Mouse (Mus musculus): ENCODE measurements at regions not wholly inside any gene's neighbourhood (a gene's known extent, or its start where the extent isn't known, plus 50 kb on each side); places are given as distances from the start of the nearest gene placed in this dataset.

- no peak overlapping the region for H3K4me3 ChIP-seq (replicated peaks)
- H3K36me3 ChIP-seq: no peaks in the 10 kb centered on the region
- no peaks in the 10 kb centered on the region for H3K4me1 ChIP-seq
- no peaks in the 10 kb centered on the region for H3K9me3 ChIP-seq (replicated peaks)
- H3K4me2 ChIP-seq (replicated peaks): no peak overlapping the region
- H3K27me3 ChIP-seq: no peaks in the 10 kb centered on the region
- no peak overlapping the region for H3K9ac ChIP-seq
- H3K27ac ChIP-seq (replicated peaks): no peak overlapping the region
- WGBS: 82% methylated on average over 10 of the region's 10 CpGs
- ATAC-seq (ENCODE audit: insufficient number of reproducible peaks, low FRiP score, low TSS enrichment, low read depth): no peak
These were observed 138.7 kb upstream of the Dnajc19 start for GRCm38 (mm10) chr3:34219741-34220310.

GRCm38 (mm10) chr3:34219096-34219495 is 138.0 kb upstream of the Dnajc19 start:
- no peak overlapping the region for H3K4me3 ChIP-seq (replicated peaks)
- ATAC-seq (ENCODE audit: insufficient number of reproducible peaks, low FRiP score, low TSS enrichment, low read depth): no peak
- 66% methylated on average over 2 of the region's 2 CpGs for WGBS

GRCm38 (mm10) chr3:34217911-34218310 is 136.8 kb upstream of the Dnajc19 start:
- H3K4me1 ChIP-seq: no peaks in the 10 kb centered on the region
- no peak overlapping the region for H3K4me2 ChIP-seq (replicated peaks)
- H3K9ac ChIP-seq: no peak overlapping the region
- H3K27ac ChIP-seq (replicated peaks): no peak overlapping the region
- no peak for ATAC-seq (ENCODE audit: insufficient number of reproducible peaks, low FRiP score, low TSS enrichment, low read depth)
- no peaks in the 10 kb centered on the region for H3K27me3 ChIP-seq
- WGBS: 63% methylated on average over 4 of the region's 4 CpGs
- H3K4me3 ChIP-seq (replicated peaks): no peak overlapping the region
- no peaks in the 10 kb centered on the region for H3K9me3 ChIP-seq (replicated peaks)
- no peaks in the 10 kb centered on the region for H3K36me3 ChIP-seq

More at GRCm38 (mm10) chr3:34219096-34219495, 138.0 kb upstream of the Dnajc19 start:
- no peak overlapping the region for H3K4me2 ChIP-seq (replicated peaks)
- H3K36me3 ChIP-seq: no peaks in the 10 kb centered on the region
- H3K27ac ChIP-seq (replicated peaks): no peak overlapping the region
- H3K9ac ChIP-seq: no peak overlapping the region
- no peaks in the 10 kb centered on the region for H3K4me1 ChIP-seq
- no peaks in the 10 kb centered on the region for H3K27me3 ChIP-seq
- H3K9me3 ChIP-seq (replicated peaks): no peaks in the 10 kb centered on the region

- no peaks in the 10 kb centered on the region for H3K4me1 ChIP-seq
- H3K36me3 ChIP-seq: no peaks in the 10 kb centered on the region
- ATAC-seq (ENCODE audit: insufficient number of reproducible peaks, low FRiP score, low TSS enrichment, low read depth): no peak
- H3K27me3 ChIP-seq: no peaks in the 10 kb centered on the region
- H3K9ac ChIP-seq: no peak overlapping the region
- H3K4me3 ChIP-seq (replicated peaks): no peak overlapping the region
- 75% methylated on average over 6 of the region's 6 CpGs for WGBS
- H3K4me2 ChIP-seq (replicated peaks): no peak overlapping the region
- no peaks in the 10 kb centered on the region for H3K9me3 ChIP-seq (replicated peaks)
- no peak overlapping the region for H3K27ac ChIP-seq (replicated peaks)
These were observed 133.1 kb upstream of the Dnajc19 start for GRCm38 (mm10) chr3:34214233-34214632.

- no peak for ATAC-seq (ENCODE audit: insufficient number of reproducible peaks, low FRiP score, low TSS enrichment, low read depth)
- 84% methylated on average over 3 of the region's 3 CpGs for WGBS
- no peak overlapping the region for H3K4me2 ChIP-seq (replicated peaks)
- H3K4me1 ChIP-seq: no peaks in the 10 kb centered on the region
- no peaks in the 10 kb centered on the region for H3K36me3 ChIP-seq
- H3K9me3 ChIP-seq (replicated peaks): no peaks in the 10 kb centered on the region
- no peak overlapping the region for H3K9ac ChIP-seq
- H3K4me3 ChIP-seq (replicated peaks): no peak overlapping the region
- no peaks in the 10 kb centered on the region for H3K27me3 ChIP-seq
- H3K27ac ChIP-seq (replicated peaks): no peak overlapping the region
These were observed 125.3 kb upstream of the Dnajc19 start for GRCm38 (mm10) chr3:34206454-34206853.

- Histone ChIP-seq H3K27ac (replicated peaks) (no peak overlapping the region), H3K4me1 (no peaks in the 10 kb centered on the region), H3K36me3 (no peaks in the 10 kb centered on the region), H3K4me3 (replicated peaks) (no peak overlapping the region), H3K4me2 (replicated peaks) (no peak overlapping the region), H3K27me3 (peaks cover 24% of the 10 kb centered on the region), H3K9me3 (replicated peaks) (no peaks in the 10 kb centered on the region), H3K9ac (no peak overlapping the region)
- peak; percentile 39; the same call in 1 of the 2 replicates for ATAC-seq (ENCODE audit: insufficient number of reproducible peaks, low FRiP score, low TSS enrichment, low read depth)
- WGBS: 29% methylated on average over 8 of the region's 8 CpGs
These were observed 117.1 kb upstream of the Dnajc19 start for GRCm38 (mm10) chr3:34198228-34198627.

- H3K4me3 ChIP-seq (replicated peaks): no peak overlapping the region
- no peak for ATAC-seq (ENCODE audit: insufficient number of reproducible peaks, low FRiP score, low TSS enrichment, low read depth)
These were observed 116.0 kb upstream of the Dnajc19 start for GRCm38 (mm10) chr3:34197163-34197455.

GRCm38 (mm10) chr3:34196451-34197162 is 115.5 kb upstream of the Dnajc19 start:
- no peak overlapping the region for H3K4me2 ChIP-seq (replicated peaks)
- no peak for ATAC-seq (ENCODE audit: insufficient number of reproducible peaks, low FRiP score, low TSS enrichment, low read depth)

More at GRCm38 (mm10) chr3:34197163-34197455, 116.0 kb upstream of the Dnajc19 start:
- Histone ChIP-seq H3K36me3 (no peaks in the 10 kb centered on the region), H3K9ac (no peak overlapping the region), H3K9me3 (replicated peaks) (no peaks in the 10 kb centered on the region), H3K4me2 (replicated peaks) (no peak overlapping the region), H3K27me3 (peaks cover 24% of the 10 kb centered on the region), H3K4me1 (no peaks in the 10 kb centered on the region), H3K27ac (replicated peaks) (no peak overlapping the region)
- 9% methylated on average over 10 of the region's 10 CpGs for WGBS

GRCm38 (mm10) chr3:34195729-34196450 is 114.8 kb upstream of the Dnajc19 start:
- Histone ChIP-seq H3K4me1 (no peaks in the 10 kb centered on the region), H3K9me3 (replicated peaks) (no peaks in the 10 kb centered on the region), H3K4me3 (replicated peaks) (no peak overlapping the region), H3K9ac (no peak overlapping the region), H3K27ac (replicated peaks) (no peak overlapping the region), H3K27me3 (peaks cover 24% of the 10 kb centered on the region), H3K4me2 (replicated peaks) (no peak overlapping the region), H3K36me3 (no peaks in the 10 kb centered on the region)
- ATAC-seq (ENCODE audit: insufficient number of reproducible peaks, low FRiP score, low TSS enrichment, low read depth): no peak
- WGBS: 56% methylated on average over 13 of the region's 13 CpGs

More at GRCm38 (mm10) chr3:34196451-34197162, 115.5 kb upstream of the Dnajc19 start:
- Histone ChIP-seq H3K9ac (no peak overlapping the region), H3K27ac (replicated peaks) (no peak overlapping the region), H3K4me3 (replicated peaks) (no peak overlapping the region), H3K36me3 (no peaks in the 10 kb centered on the region), H3K27me3 (peaks cover 24% of the 10 kb centered on the region), H3K4me1 (no peaks in the 10 kb centered on the region), H3K9me3 (replicated peaks) (no peaks in the 10 kb centered on the region)
- WGBS: 31% methylated on average over 22 of the region's 22 CpGs

GRCm38 (mm10) chr3:34173416-34174097 is 92.4 kb upstream of the Dnajc19 start:
- Histone ChIP-seq H3K4me2 (replicated peaks) (no peak overlapping the region), H3K4me3 (replicated peaks) (no peak overlapping the region), H3K9ac (no peak overlapping the region), H3K4me1 (no peaks in the 10 kb centered on the region), H3K27ac (replicated peaks) (no peak overlapping the region), H3K36me3 (no peaks in the 10 kb centered on the region), H3K27me3 (no peaks in the 10 kb centered on the region), H3K9me3 (replicated peaks) (no peaks in the 10 kb centered on the region)
- ATAC-seq (ENCODE audit: insufficient number of reproducible peaks, low FRiP score, low TSS enrichment, low read depth): no peak
- 50% methylated on average over 6 of the region's 6 CpGs for WGBS

- no peak overlapping the region for H3K4me3 ChIP-seq (replicated peaks)
- no peak overlapping the region for H3K4me2 ChIP-seq (replicated peaks)
- 49% methylated on average over 4 of the region's 4 CpGs for WGBS
- H3K9ac ChIP-seq: no peak overlapping the region
- no peak for ATAC-seq (ENCODE audit: insufficient number of reproducible peaks, low FRiP score, low TSS enrichment, low read depth)
- H3K4me1 ChIP-seq: no peaks in the 10 kb centered on the region
- no peaks in the 10 kb centered on the region for H3K36me3 ChIP-seq
- no peaks in the 10 kb centered on the region for H3K27me3 ChIP-seq
- no peak overlapping the region for H3K27ac ChIP-seq (replicated peaks)
- H3K9me3 ChIP-seq (replicated peaks): no peaks in the 10 kb centered on the region
These were observed 91.8 kb upstream of the Dnajc19 start for GRCm38 (mm10) chr3:34172899-34173298.

All from embryonic facial prominence, embryonic 15.5 days (tissue).